Mouse (Mus musculus) intestine, embryonic 14.5 days (tissue): ENCODE results near the gene Mrps35. TPM values are rescaled to one million over a fixed set of nuclear protein-coding genes. Genes with fewer than 3 reads are reported as not detected.

ENCODE experiments used
- ATAC-seq: fragments of 200-750 bp; cut with Nextera tagmentation; replicated peaks from 2 replicates; pipeline ENCODE4 v1.8.0; 2017; ENCODE audit warnings: low read depth, moderate number of reproducible peaks, moderate TSS enrichment, moderate library complexity; ENCODE audit not compliant: low FRiP score, low TSS enrichment
- DNase-seq: peaks from one replicate; pipeline ENCODE4 v3.0.0-alpha.2; 2018; ENCODE audit warnings: low spot score
- H3K27ac ChIP-seq: fragments of 300-500 bp; sonication (generic); 2 replicates; pipeline ENCODE4 v1.5.1; 2014; ENCODE audit warnings: low read depth, mild to moderate bottlenecking, control low read depth
- H3K27me3 ChIP-seq: fragments of 300-500 bp; sonication (generic); replicated peaks from 2 replicates; pipeline ENCODE4 v1.6.1; 2014; ENCODE audit warnings: low read length, control low read depth; ENCODE audit not compliant: control insufficient read depth, insufficient read depth
- H3K36me3 ChIP-seq: fragments of 300-500 bp; sonication (generic); 2 replicates; pipeline ENCODE4 v1.6.1; 2014; ENCODE audit warnings: low read length, control low read depth; ENCODE audit not compliant: control insufficient read depth, insufficient read depth
- H3K4me1 ChIP-seq: fragments of 300-500 bp; sonication (generic); replicated peaks from 2 replicates; pipeline ENCODE4 v1.6.1; 2014; ENCODE audit warnings: low read length, control low read depth, mixed read lengths; ENCODE audit not compliant: control insufficient read depth, insufficient read depth
- H3K4me2 ChIP-seq: fragments of 300-500 bp; sonication (generic); 2 replicates; pipeline ENCODE4 v1.6.1; 2014; ENCODE audit warnings: low read length
- H3K4me3 ChIP-seq: fragments of 300-500 bp; sonication (generic); 2 replicates; pipeline ENCODE4 v1.5.1; 2014; ENCODE audit warnings: low read depth, low read length, control low read depth, mixed read lengths
- H3K9ac ChIP-seq: fragments of 300-500 bp; sonication (generic); 2 replicates; pipeline ENCODE4 v1.6.1; 2014; ENCODE audit warnings: mild to moderate bottlenecking, low read length
- H3K9me3 ChIP-seq: fragments of 300-500 bp; sonication (generic); 2 replicates; pipeline ENCODE4 v1.6.1; 2016; ENCODE audit warnings: low read length, control low read depth; ENCODE audit not compliant: control insufficient read depth
- WGBS: fragments of 180-500 bp; shearing (Covaris S2); extraction: QIAGEN DNeasy Blood & Tissue Kit; methylation state at CpG from one replicate; pipeline ENCODE4 v1.1.7; 2014; 5-methylcytosine and 5-hydroxymethylcytosine counted together
- polyA plus RNA-seq: library from polyadenylated mRNA; unstranded; fragments of >200 nt; fragmentation: Nextera tagmentation; extraction: Ambion mirVana; gene quantifications from 2 replicates; pipeline ENCODE4 v1.2.1, GENCODE M21; 2014

The Mrps35 gene
- polyA plus RNA-seq, 1 experiment from 2014 or later, result 149 TPM

DNA sequence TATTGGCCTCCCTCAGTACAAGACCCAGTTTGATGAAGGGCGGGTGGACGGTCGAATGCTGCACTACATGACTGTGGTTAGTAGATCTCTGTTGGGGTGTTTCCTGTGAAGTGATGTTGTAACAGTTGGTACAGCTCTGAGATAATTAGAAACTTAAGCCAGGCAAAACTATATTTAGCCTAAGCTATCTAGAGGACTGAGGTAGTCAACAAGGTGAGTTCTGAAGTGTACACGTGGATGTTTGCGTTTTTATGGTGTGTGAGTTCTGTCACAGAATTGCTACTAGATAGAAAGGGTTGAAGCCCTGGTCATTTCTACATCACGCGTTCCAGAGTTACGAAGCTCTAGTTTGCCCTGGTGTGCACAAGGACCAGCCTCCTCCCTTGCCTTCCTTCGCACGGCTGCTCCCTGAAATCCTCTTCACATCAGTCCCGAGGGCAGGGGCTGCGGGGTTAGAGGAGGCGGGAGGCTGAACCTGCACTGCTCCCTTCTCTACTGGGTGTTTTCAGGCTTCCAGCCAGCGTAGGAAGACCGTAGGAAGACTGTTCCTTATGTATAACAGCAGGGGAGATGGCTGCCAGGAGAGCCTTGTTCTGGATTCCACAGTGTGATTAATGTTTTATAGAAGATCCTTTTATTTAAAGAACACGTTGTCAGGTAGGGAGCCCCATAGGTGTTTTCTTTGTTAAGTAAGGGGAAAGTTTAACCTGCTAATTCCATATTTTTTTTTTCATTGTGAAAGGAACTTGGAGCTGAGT, 20.0 kb upstream of the Mrps35 start:
- no peaks in the 10 kb centered on the region for H3K9me3 ChIP-seq
- no peaks in the 10 kb centered on the region for H3K27me3 ChIP-seq
- WGBS, result 89% methylated on average over 16 of the region's 16 CpGs
- no peak overlapping the region for H3K9ac ChIP-seq
- DNase-seq (peak; percentile 36), ATAC-seq (no peak)
- H3K4me3 ChIP-seq, result no peak overlapping the region
- peaks cover 75% of the 10 kb centered on the region for H3K36me3 ChIP-seq
- H3K4me1 ChIP-seq, result no peaks in the 10 kb centered on the region
- H3K4me2 ChIP-seq, result no peak overlapping the region
- no peak overlapping the region for H3K27ac ChIP-seq

DNA sequence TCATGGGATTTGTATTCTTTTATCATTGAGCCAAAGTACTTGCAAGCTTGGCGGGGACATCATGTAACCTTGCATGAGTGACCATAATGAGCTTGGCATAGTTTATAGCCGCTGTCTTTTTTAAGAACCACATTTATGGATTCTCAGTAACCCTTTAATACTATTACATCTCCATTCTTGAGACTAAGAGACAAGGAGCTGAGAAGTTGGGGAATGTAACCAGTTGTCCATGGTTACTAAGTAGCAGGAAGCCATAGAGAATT, 19.5 kb upstream of the Mrps35 start:
- ATAC-seq, result no peak
- peaks cover 78% of the 10 kb centered on the region for H3K36me3 ChIP-seq
- H3K4me3 ChIP-seq, result no peak overlapping the region
- no peaks in the 10 kb centered on the region for H3K27me3 ChIP-seq
- 94% methylated on average over 2 of the region's 2 CpGs for WGBS
- no peak overlapping the region for H3K9ac ChIP-seq
- H3K27ac ChIP-seq, result no peak overlapping the region
- H3K4me1 ChIP-seq, result no peaks in the 10 kb centered on the region
- H3K4me2 ChIP-seq, result no peak overlapping the region
- peak; percentile 25 for DNase-seq
- H3K9me3 ChIP-seq, result no peaks in the 10 kb centered on the region

DNA sequence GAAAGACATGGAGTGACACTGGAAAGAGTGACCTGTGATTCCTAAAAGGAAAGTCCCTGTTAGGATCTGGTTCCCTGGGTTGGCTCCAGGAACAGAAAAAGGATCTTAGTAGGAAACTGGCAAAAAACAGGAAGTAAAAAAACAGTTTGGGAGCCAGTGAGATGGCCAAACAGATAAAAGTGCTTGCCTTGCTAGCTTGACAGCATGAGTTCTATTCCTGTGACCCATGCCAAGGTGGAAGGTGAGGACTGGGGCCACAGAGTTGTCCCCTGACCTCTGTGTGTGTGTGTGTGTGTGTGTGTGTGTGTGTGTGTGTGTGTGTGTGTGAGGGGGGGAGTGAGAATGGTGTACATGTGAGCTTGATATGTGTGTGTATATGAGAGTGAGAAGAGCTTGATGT, 19.0 kb upstream of the Mrps35 start:
- Histone ChIP-seq H3K4me1 (no peaks in the 10 kb centered on the region), H3K9ac (no peak overlapping the region), H3K36me3 (peaks cover 82% of the 10 kb centered on the region), H3K27ac (no peak overlapping the region), H3K9me3 (no peaks in the 10 kb centered on the region), H3K4me3 (no peak overlapping the region), H3K27me3 (no peaks in the 10 kb centered on the region), H3K4me2 (no peak overlapping the region)
- DNase-seq (peak; percentile 12), ATAC-seq (no peak)

DNA sequence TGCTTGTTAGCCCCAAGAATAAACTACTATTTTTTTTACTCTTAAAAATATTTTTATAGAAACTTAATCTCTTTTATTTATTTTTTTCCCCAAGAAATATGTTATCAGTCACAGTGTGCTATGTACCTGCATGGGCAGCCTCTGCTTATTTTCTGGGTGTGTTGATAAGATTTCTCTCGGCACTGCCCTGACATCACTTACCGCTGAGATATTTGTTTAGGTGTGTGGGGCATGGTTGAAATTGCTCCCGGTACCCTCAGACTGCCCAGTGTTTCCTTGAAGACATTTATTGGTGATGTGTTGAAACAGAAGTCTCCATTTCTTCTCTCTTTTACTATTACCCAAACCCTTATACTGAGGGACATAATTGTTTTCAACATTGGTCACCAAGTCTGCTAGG, 17.8 kb upstream of the Mrps35 start:
- ATAC-seq, result no peak
- no peak overlapping the region for H3K9ac ChIP-seq
- no peaks in the 10 kb centered on the region for H3K27me3 ChIP-seq
- no peaks in the 10 kb centered on the region for H3K4me1 ChIP-seq
- peaks cover 85% of the 10 kb centered on the region for H3K36me3 ChIP-seq
- no peak overlapping the region for H3K4me2 ChIP-seq
- peak; percentile 23 for DNase-seq
- H3K4me3 ChIP-seq, result no peak overlapping the region
- 69% methylated on average over 3 of the region's 3 CpGs for WGBS
- H3K9me3 ChIP-seq, result no peaks in the 10 kb centered on the region
- no peak overlapping the region for H3K27ac ChIP-seq

- no peak overlapping the region for H3K4me3 ChIP-seq
- no peak for ATAC-seq
- H3K36me3 ChIP-seq, result peaks cover 67% of the 10 kb centered on the region
- no peak overlapping the region for H3K4me2 ChIP-seq
- no peaks in the 10 kb centered on the region for H3K9me3 ChIP-seq
- H3K27me3 ChIP-seq, result no peaks in the 10 kb centered on the region
- no peaks in the 10 kb centered on the region for H3K4me1 ChIP-seq
- no peak for DNase-seq
- WGBS, result 81% methylated on average over 2 of the region's 2 CpGs
- H3K27ac ChIP-seq, result no peak overlapping the region
- H3K9ac ChIP-seq, result no peak overlapping the region
Measured at GRCm38 (mm10) chr6:147028396-147028795, 14.2 kb upstream of the Mrps35 start.

- no peaks in the 10 kb centered on the region for H3K9me3 ChIP-seq
- no peak for DNase-seq
- no peak overlapping the region for H3K27ac ChIP-seq
- H3K4me3 ChIP-seq, result no peak overlapping the region
- no peak for ATAC-seq
- 89% methylated on average over 9 of the region's 9 CpGs for WGBS
- no peaks in the 10 kb centered on the region for H3K27me3 ChIP-seq
- peaks cover 63% of the 10 kb centered on the region for H3K36me3 ChIP-seq
- no peak overlapping the region for H3K9ac ChIP-seq
- no peaks in the 10 kb centered on the region for H3K4me1 ChIP-seq
- no peak overlapping the region for H3K4me2 ChIP-seq
Measured at GRCm38 (mm10) chr6:147029591-147029990, 13.0 kb upstream of the Mrps35 start.

- H3K4me1 ChIP-seq, result no peaks in the 10 kb centered on the region
- 86% methylated on average over 15 of the region's 15 CpGs for WGBS
- H3K4me2 ChIP-seq, result no peak overlapping the region
- H3K9ac ChIP-seq, result no peak overlapping the region
- DNase-seq (no peak), ATAC-seq (no peak)
- no peak overlapping the region for H3K27ac ChIP-seq
- H3K4me3 ChIP-seq, result no peak overlapping the region
- H3K36me3 ChIP-seq, result peaks cover 59% of the 10 kb centered on the region
- H3K9me3 ChIP-seq, result no peaks in the 10 kb centered on the region
- H3K27me3 ChIP-seq, result no peaks in the 10 kb centered on the region
Measured at GRCm38 (mm10) chr6:147030096-147030885, 12.3 kb upstream of the Mrps35 start.

- H3K36me3 ChIP-seq, result peaks cover 38% of the 10 kb centered on the region
- no peak for DNase-seq
- no peaks in the 10 kb centered on the region for H3K4me1 ChIP-seq
- no peaks in the 10 kb centered on the region for H3K27me3 ChIP-seq
- ATAC-seq, result no peak
- no peak within 1 kb of the TSS for H3K4me2 ChIP-seq
- H3K9me3 ChIP-seq, result no peaks in the 10 kb centered on the region
- H3K27ac ChIP-seq, result no peak within 1 kb of the TSS
- 50% methylated on average over 13 of the region's 13 CpGs for WGBS
- H3K9ac ChIP-seq, result no peak within 1 kb of the TSS
- no peak within 1 kb of the TSS for H3K4me3 ChIP-seq
Measured at GRCm38 (mm10) chr6:147032303-147032925, 10.2 kb upstream of the Mrps35 start, which contains the start of gene Rep15. Gene Rep15, plus strand, starts transcription at chr6:147032584.
